Mouse (Mus musculus): ENCODE data around the gene Ciao2a.

DNA sequence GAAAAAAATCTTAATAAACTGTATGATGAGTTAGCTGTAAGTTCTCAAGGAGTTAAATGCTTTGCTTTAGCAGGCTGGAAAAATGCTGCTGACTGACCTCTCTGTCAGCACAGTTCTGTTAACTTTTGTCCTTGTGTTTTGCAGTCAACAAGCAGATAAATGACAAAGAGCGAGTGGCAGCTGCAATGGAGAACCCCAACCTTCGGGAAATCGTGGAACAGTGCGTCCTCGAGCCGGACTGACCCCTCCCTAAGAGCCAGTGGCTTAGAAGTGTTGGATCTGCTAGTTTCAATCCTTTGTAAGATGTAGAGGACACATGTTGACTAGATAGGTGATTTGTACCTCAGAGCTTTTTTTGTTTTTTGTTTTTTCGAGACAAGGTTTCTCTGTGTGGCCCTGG, 11.8 kb downstream of the Ciao2a start:
- TF ChIP-seq ZC3H11A (IDR thresholded peaks at IDR 0.05; ENCODE audit: borderline replicate concordance, low read depth, low read length): no peak
- TF ChIP-seq HCFC1 (IDR thresholded peaks at IDR 0.05; ENCODE audit: borderline replicate concordance, insufficient read depth, low read length): no peak

Measured in ES-E14 (cell line).